Mouse (Mus musculus) CH12.LX (cell line): ENCODE results near the gene D1Ertd622e. TPM values are rescaled to one million over a fixed set of nuclear protein-coding genes. Genes with fewer than 3 reads are reported as not detected.
A peak's percentile ranks its signal among the peaks of the same experiment; 100 is the strongest.

Source experiments
- DNase-seq: peaks from one replicate; pipeline ENCODE4 v3.0.0-alpha.2; 2013; ENCODE audit errors: extremely low read depth
- H3K27ac ChIP-seq: 2 replicates; pipeline ENCODE4 v1.5.1; 2012; ENCODE audit warnings: low read depth, mild to moderate bottlenecking, control low read depth, moderate library complexity; ENCODE audit not compliant: insufficient read depth
- H3K27me3 ChIP-seq: replicated peaks from 2 replicates; pipeline ENCODE3; 2012; ENCODE audit warnings: inconsistent platforms
- H3K36me3 ChIP-seq, 2 experiments: replicated peaks in 1 of 2; 2 replicates each; pipeline versions ENCODE3 to v1.6.1; 2012; ENCODE audit warnings: inconsistent platforms in 1 of 2, low read length in 1 of 2, mild to moderate bottlenecking in 1 of 2, mixed read lengths in 1 of 2, moderate library complexity in 1 of 2; ENCODE audit not compliant: control insufficient read depth in 1 of 2, insufficient read depth in 1 of 2
- H3K4me1 ChIP-seq, 2 experiments: 2 replicates each; pipeline ENCODE4 v1.6.1; 2012; ENCODE audit warnings: inconsistent platforms in 1 of 2, moderate library complexity in 1 of 2; ENCODE audit not compliant: insufficient read depth in 2 of 2, control insufficient read depth in 1 of 2
- H3K4me2 ChIP-seq: 2 replicates; pipeline ENCODE4 v1.6.1; 2012; ENCODE audit warnings: low read depth, mild to moderate bottlenecking, control low read depth; ENCODE audit not compliant: poor library complexity, insufficient read depth, severe bottlenecking
- H3K4me3 ChIP-seq, 3 experiments: fragments of 150-350 bp in 1 of 3; sonication (generic) in 1 of 3; replicated peaks in 1 of 3; 2 replicates each; pipeline versions ENCODE3 to v1.5.1; 2011 to 2012; ENCODE audit warnings: low read depth in 2 of 3, low read length in 2 of 3, mild to moderate bottlenecking in 2 of 3, moderate library complexity in 2 of 3, control low read depth in 1 of 3, improper control_type of control experiment in 1 of 3, inconsistent platforms in 1 of 3, mixed read lengths in 1 of 3; ENCODE audit not compliant: poor library complexity in 1 of 3
- H3K79me2 ChIP-seq: replicated peaks from 2 replicates; pipeline ENCODE4 v1.6.1; 2012; ENCODE audit warnings: mild to moderate bottlenecking, moderate library complexity; ENCODE audit not compliant: control insufficient read depth, poor library complexity, insufficient read depth, severe bottlenecking; ENCODE audit errors: extremely low read depth
- H3K9ac ChIP-seq: 2 replicates; pipeline ENCODE4 v1.6.1; 2012; ENCODE audit warnings: low read depth, mild to moderate bottlenecking, control low read depth, moderate library complexity; ENCODE audit not compliant: insufficient read depth
- H3K9me3 ChIP-seq: replicated peaks from 2 replicates; pipeline ENCODE3; 2012; ENCODE audit warnings: low read length, inconsistent platforms, mixed read lengths
- BHLHE40 ChIP-seq: IDR thresholded peaks from 2 replicates; pipeline ENCODE4 v1.6.1; 2011; ENCODE audit warnings: mild to moderate bottlenecking, low read depth, low read length, improper control_type of control experiment
- CHD1 ChIP-seq: IDR thresholded peaks from 2 replicates; pipeline ENCODE4 v1.6.1; 2012; ENCODE audit warnings: low read depth, low read length, improper control_type of control experiment, inconsistent platforms
- CHD2 ChIP-seq: IDR thresholded peaks from 2 replicates; pipeline ENCODE4 v1.6.1; 2011; ENCODE audit warnings: low read length, improper control_type of control experiment
- CTCF ChIP-seq, 2 experiments: IDR thresholded peaks in 1 of 2; conservative IDR thresholded peaks in 1 of 2; 2 replicates each; pipeline ENCODE4 v1.5.1; 2011 to 2012; ENCODE audit warnings: low read depth in 2 of 2, low read length in 2 of 2, improper control_type of control experiment in 1 of 2, inconsistent platforms in 1 of 2, mild to moderate bottlenecking in 1 of 2, moderate library complexity in 1 of 2
- EP300 ChIP-seq: IDR thresholded peaks from 2 replicates; pipeline ENCODE4 v1.6.1; 2011; ENCODE audit warnings: low read length, improper control_type of control experiment
- ETS1 ChIP-seq: conservative IDR thresholded peaks from 2 replicates; pipeline ENCODE4 v1.6.1; 2012; ENCODE audit warnings: low read depth, mild to moderate bottlenecking, inconsistent platforms, low read length, improper control_type of control experiment, moderate library complexity
- JUN ChIP-seq: IDR thresholded peaks from 2 replicates; pipeline ENCODE4 v1.6.1; 2011; ENCODE audit warnings: low read depth, mild to moderate bottlenecking, low read length, improper control_type of control experiment, moderate library complexity; ENCODE audit not compliant: insufficient read depth
- MXI1 ChIP-seq: IDR thresholded peaks from 2 replicates; pipeline ENCODE4 v1.6.1; 2011; ENCODE audit warnings: mild to moderate bottlenecking, low read depth, low read length, improper control_type of control experiment
- MYC ChIP-seq: IDR thresholded peaks from 2 replicates; pipeline ENCODE4 v1.6.1; 2011; ENCODE audit warnings: low read depth, mild to moderate bottlenecking, improper control_type of control experiment, low read length
- NELFE ChIP-seq: IDR thresholded peaks from 2 replicates; pipeline ENCODE4 v1.6.1; 2011; ENCODE audit warnings: low read depth, low read length, improper control_type of control experiment
- POLR2A ChIP-seq: IDR thresholded peaks from 2 replicates; pipeline ENCODE4 v1.6.1; 2011; ENCODE audit warnings: low read depth, mild to moderate bottlenecking, improper control_type of control experiment, low read length
- POLR2AphosphoS2 ChIP-seq: IDR thresholded peaks from 2 replicates; pipeline ENCODE4 v1.6.1; 2011; ENCODE audit warnings: low read depth, low read length, improper control_type of control experiment
- RAD21 ChIP-seq: IDR thresholded peaks from 2 replicates; pipeline ENCODE4 v1.6.1; 2011; ENCODE audit warnings: low read depth, mild to moderate bottlenecking, low read length, improper control_type of control experiment, moderate library complexity
- RCOR1 ChIP-seq: conservative IDR thresholded peaks from 2 replicates; pipeline ENCODE4 v1.6.1; 2012; ENCODE audit warnings: low read depth, mild to moderate bottlenecking, inconsistent platforms, low read length, improper control_type of control experiment
- SMC3 ChIP-seq: IDR thresholded peaks from 2 replicates; pipeline ENCODE4 v1.6.1; 2011; ENCODE audit warnings: low read depth, low read length, improper control_type of control experiment
- TBP ChIP-seq: conservative IDR thresholded peaks from 2 replicates; pipeline ENCODE4 v1.6.1; 2011; ENCODE audit warnings: low read depth, low read length, improper control_type of control experiment
- TCF12 ChIP-seq: IDR thresholded peaks from 2 replicates; pipeline ENCODE4 v1.6.1; 2014; ENCODE audit warnings: low read depth, mild to moderate bottlenecking, inconsistent platforms, low read length, improper control_type of control experiment
- UBTF ChIP-seq: IDR thresholded peaks from 2 replicates; pipeline ENCODE4 v1.6.1; 2012; ENCODE audit warnings: low read depth, mild to moderate bottlenecking, inconsistent platforms, low read length, improper control_type of control experiment, moderate library complexity
- USF2 ChIP-seq: conservative IDR thresholded peaks from 2 replicates; pipeline ENCODE4 v1.6.1; 2011; ENCODE audit warnings: low read depth, low read length, improper control_type of control experiment
- ZMIZ1 ChIP-seq: IDR thresholded peaks from 2 replicates; pipeline ENCODE4 v1.6.1; 2012; ENCODE audit warnings: low read depth, mild to moderate bottlenecking, inconsistent platforms, low read length, improper control_type of control experiment
- ZNF384 ChIP-seq: IDR thresholded peaks from 2 replicates; pipeline ENCODE4 v1.6.1; 2012; ENCODE audit warnings: low read depth, low read length, improper control_type of control experiment, inconsistent platforms
- dilution Hi-C: fragments of 300-500 bp; cut with MboI; formaldehyde crosslinking; loops from 2 replicates; pipeline ENCODE4 v1.14.3; 2020; ENCODE audit warnings: low sequenced_read_pairs; ENCODE audit not compliant: extremely low pct_unique_long_range_greater_than_20kb, extremely low pct_ligation_motif_present
- in situ Hi-C: fragments of 300-500 bp; cut with MboI; formaldehyde crosslinking; loops from 3 replicates; pipeline ENCODE4 v1.14.3; 2019; ENCODE audit warnings: low sequenced_read_pairs, low pct_ligation_motif_present, low pct_unique_long_range_greater_than_20kb, mixed read lengths
- polyA plus RNA-seq: library from polyadenylated mRNA; unstranded; fragments of >175 nt; gene quantifications from 2 replicates; pipeline ENCODE4 v1.2.1, GENCODE M21; 2012; ENCODE audit warnings: low read depth; ENCODE audit not compliant: insufficient read length
- total RNA-seq, 2 experiments: library from RNA; depleted of rRNA; stranded (reverse); fragments of 300-350 nt in 1 of 2; fragments of >200 nt in 1 of 2; gene quantifications; 2 replicates each; pipeline ENCODE4 v1.2.3; 2012 to 2014

Gene D1Ertd622e
- total and polyA plus RNA-seq, 3 experiments = 9.0 to 27.3 (median 22.1) TPM

GRCm38 (mm10) chr1:97676526-97677177 lies 14.8 kb upstream of the D1Ertd622e start:
- dilution Hi-C loops = no loop called here

GRCm38 (mm10) chr1:97676115-97676514 lies 14.2 kb upstream of the D1Ertd622e start:
- Histone ChIP-seq H3K4me3 (no peak overlapping the region), H3K79me2 (no peaks in the 10 kb centered on the region), H3K27me3 (no peaks in the 10 kb centered on the region), H3K36me3 (no peaks in the 10 kb centered on the region), H3K9me3 (no peaks in the 10 kb centered on the region), H3K27ac (no peak overlapping the region), H3K9ac (no peak overlapping the region), H3K4me2 (no peak overlapping the region), H3K4me1 (peaks cover 0 to 4% of the 10 kb centered on the region in 2 experiments; a peak in 1 of 4 replicates)
- dilution Hi-C loops = no loop called here
- in situ Hi-C loops = loop anchor here (25.0 kb wide), 1 partner anchor 639 kb away; no protein-coding TSS in a partner anchor
- no peak for DNase-seq
- no peak for TF ChIP-seq CHD1
- TF ChIP-seq UBTF = no peak
- TF ChIP-seq NELFE = no peak
- no peak for TF ChIP-seq MYC
- TF ChIP-seq USF2 = no peak
- no peak for TF ChIP-seq BHLHE40

More at GRCm38 (mm10) chr1:97676526-97677177, 14.8 kb upstream of the D1Ertd622e start:
- in situ Hi-C loops = loop anchor here (25.0 kb wide), 1 partner anchor 639 kb away; no protein-coding TSS in a partner anchor
- H3K27ac ChIP-seq = no peak overlapping the region
- H3K79me2 ChIP-seq = no peaks in the 10 kb centered on the region
- no peaks in the 10 kb centered on the region for H3K27me3 ChIP-seq
- H3K4me3 ChIP-seq = no peak overlapping the region
- DNase-seq = no peak
- H3K9me3 ChIP-seq = no peaks in the 10 kb centered on the region
- H3K4me1 ChIP-seq = peaks cover 0 to 4% of the 10 kb centered on the region in 2 experiments; a peak in 1 of 4 replicates
- TF ChIP-seq SMC3 = peak; percentile 35; the same call in 1 of the 2 replicates
- peak in 1 of 2 experiments; percentile 39; a peak in 2 of 4 replicates for TF ChIP-seq CTCF (conservative IDR thresholded peaks at IDR 0.05 in 1 of 2, IDR thresholded peaks at IDR 0.05 in 1 of 2; ENCODE audit: low read depth in 2 of 2, low read length in 2 of 2)
- TF ChIP-seq CHD1 = no peak
- peak; percentile 59 for TF ChIP-seq RAD21
- H3K4me2 ChIP-seq = no peak overlapping the region
- H3K9ac ChIP-seq = no peak overlapping the region
- H3K36me3 ChIP-seq = no peaks in the 10 kb centered on the region

- no peak overlapping the region for H3K4me2 ChIP-seq
- H3K27me3 ChIP-seq = no peaks in the 10 kb centered on the region
- no peaks in the 10 kb centered on the region for H3K36me3 ChIP-seq
- no peak overlapping the region for H3K4me3 ChIP-seq
- no peak overlapping the region for H3K9ac ChIP-seq
- no peaks in the 10 kb centered on the region for H3K9me3 ChIP-seq
- DNase-seq = no peak
- peaks cover 0 to 4% of the 10 kb centered on the region in 2 experiments; a peak in 1 of 4 replicates for H3K4me1 ChIP-seq
- no peak overlapping the region for H3K27ac ChIP-seq
- TF ChIP-seq POLR2AphosphoS2 (no peak), ETS1 (no peak), TBP (no peak), JUN (no peak), TCF12 (no peak), POLR2A (no peak), CTCF (conservative IDR thresholded peaks at IDR 0.05 in 1 of 2, IDR thresholded peaks at IDR 0.05 in 1 of 2; ENCODE audit: low read depth in 2 of 2, low read length in 2 of 2) (no peak), RCOR1 (no peak), MXI1 (no peak), ZMIZ1 (no peak), MYC (no peak), USF2 (no peak), CHD2 (no peak), ZNF384 (no peak), EP300 (no peak)
- in situ Hi-C loops (no loop called here), dilution Hi-C loops (no loop called here)
- no peaks in the 10 kb centered on the region for H3K79me2 ChIP-seq
Observed at GRCm38 (mm10) chr1:97672849-97673248, 11.0 kb upstream of the D1Ertd622e start.
